Mouse (Mus musculus) liver, embryonic 14.5 days (tissue): ENCODE measurements around the gene Cacna1a.

Source experiments
- CTCF ChIP-seq: IDR thresholded peaks from 2 replicates; pipeline ENCODE4 v1.5.1; 2016; ENCODE audit warnings: antibody characterized with exemption, low read depth, control low read depth
- EP300 ChIP-seq: IDR thresholded peaks from 2 replicates; pipeline ENCODE4 v1.6.1; 2016; ENCODE audit warnings: antibody characterized with exemption, low read depth

DNA sequence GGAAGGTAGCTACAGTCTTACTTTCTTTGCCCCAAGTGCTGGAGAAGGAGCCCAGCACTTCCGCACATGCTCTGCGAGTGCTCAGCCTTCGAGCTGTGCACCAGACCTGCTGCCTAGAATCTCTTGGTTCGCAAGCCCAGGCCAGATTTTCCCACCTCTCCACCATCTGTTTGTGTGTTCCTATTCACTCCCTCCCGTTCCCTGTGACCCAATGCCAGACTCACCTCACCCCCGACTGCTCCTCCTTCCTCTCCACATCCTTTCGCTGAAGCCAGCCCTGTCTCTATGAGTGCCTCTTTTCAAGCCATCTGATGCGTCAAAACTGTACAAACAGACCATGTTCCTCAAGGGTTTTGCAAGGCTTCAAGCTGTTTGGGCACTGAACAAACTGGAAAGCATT lies 38.3 kb downstream of the Cacna1a start:
- no peak for TF ChIP-seq EP300
- no peak for TF ChIP-seq CTCF
